Mouse (Mus musculus) embryonic facial prominence, embryonic 11.5 days (tissue): ENCODE measurements at regions not wholly inside any gene's neighbourhood (a gene's known extent, or its start where the extent isn't known, plus 50 kb on each side); places are given as distances from the start of the nearest gene placed in this dataset.

Source experiments
- ATAC-seq: fragments of 200-750 bp; cut with Nextera tagmentation; replicated peaks from 2 replicates; pipeline ENCODE4 v1.8.0; 2017; ENCODE audit warnings: low read depth; ENCODE audit not compliant: insufficient number of reproducible peaks, low FRiP score, low TSS enrichment
- DNase-seq: peaks from one replicate; pipeline ENCODE4 v3.0.0-alpha.2; 2015; ENCODE audit warnings: low spot score
- H3K27ac ChIP-seq: fragments of 300-500 bp; sonication (generic); replicated peaks from 2 replicates; pipeline ENCODE4 v1.5.1; 2014; ENCODE audit warnings: mild to moderate bottlenecking, low read depth, low read length, control low read depth
- H3K27me3 ChIP-seq: fragments of 300-500 bp; sonication (generic); 2 replicates; pipeline ENCODE4 v1.6.1; 2014; ENCODE audit warnings: mild to moderate bottlenecking, low read length, moderate library complexity, mixed read lengths; ENCODE audit not compliant: control insufficient read depth, insufficient read depth
- H3K36me3 ChIP-seq: fragments of 300-500 bp; sonication (generic); replicated peaks from 2 replicates; pipeline ENCODE4 v1.6.1; 2014; ENCODE audit warnings: low read depth, mild to moderate bottlenecking, low read length, moderate library complexity, mixed read lengths; ENCODE audit not compliant: control insufficient read depth, insufficient read depth
- H3K4me1 ChIP-seq: fragments of 300-500 bp; sonication (generic); 2 replicates; pipeline ENCODE4 v1.6.1; 2014; ENCODE audit warnings: low read length, mixed read lengths; ENCODE audit not compliant: control insufficient read depth, insufficient read depth
- H3K4me2 ChIP-seq: fragments of 300-500 bp; sonication (generic); 2 replicates; pipeline ENCODE4 v1.6.1; 2014; ENCODE audit warnings: low read depth, mild to moderate bottlenecking, control low read depth, low read length, moderate library complexity
- H3K4me3 ChIP-seq: fragments of 300-500 bp; sonication (generic); 2 replicates; pipeline ENCODE4 v1.5.1; 2014; ENCODE audit warnings: low read depth, low read length, control low read depth
- H3K9ac ChIP-seq: fragments of 300-500 bp; sonication (generic); replicated peaks from 2 replicates; pipeline ENCODE4 v1.6.1; 2014; ENCODE audit warnings: mild to moderate bottlenecking, control low read depth, low read length
- H3K9me3 ChIP-seq: fragments of 300-500 bp; sonication (generic); replicated peaks from 2 replicates; pipeline ENCODE4 v1.6.1; 2016; ENCODE audit warnings: mild to moderate bottlenecking, low read length, inconsistent platforms, mixed read lengths; ENCODE audit not compliant: control insufficient read depth
- whole genome bisulfite sequencing: fragments of 180-500 bp; shearing (Covaris S2); extraction: QIAGEN DNeasy Blood & Tissue Kit; methylation state at CpG from one replicate; pipeline ENCODE4 v1.1.7; 2014; 5-methylcytosine and 5-hydroxymethylcytosine counted together

GRCm38 (mm10) chr2:174532671-174533363 is 59.9 kb upstream of the Prelid3b start:
- WGBS: 55% methylated on average over 12 of the region's 12 CpGs

GRCm38 (mm10) chr2:174540717-174541116 is 67.8 kb upstream of the Prelid3b start:
- Histone ChIP-seq H3K9ac (no peak overlapping the region), H3K9me3 (no peaks in the 10 kb centered on the region), H3K4me1 (no peaks in the 10 kb centered on the region), H3K4me3 (no peak overlapping the region), H3K4me2 (no peak overlapping the region), H3K36me3 (no peaks in the 10 kb centered on the region), H3K27me3 (no peaks in the 10 kb centered on the region), H3K27ac (no peak overlapping the region)
- DNase-seq (peak; percentile 7), ATAC-seq (no peak; the same call in 1 of the 2 replicates)
- 61% methylated on average over 5 of the region's 5 CpGs for WGBS

More at GRCm38 (mm10) chr2:174532671-174533363, 59.9 kb upstream of the Prelid3b start:
- Histone ChIP-seq H3K27ac (no peak overlapping the region), H3K9ac (no peak overlapping the region), H3K4me2 (no peak overlapping the region), H3K4me1 (no peaks in the 10 kb centered on the region), H3K9me3 (no peaks in the 10 kb centered on the region), H3K27me3 (no peaks in the 10 kb centered on the region), H3K36me3 (no peaks in the 10 kb centered on the region), H3K4me3 (no peak overlapping the region)
- DNase-seq: peak; percentile 43
- peak; percentile 48; the same call in 1 of the 2 replicates for ATAC-seq

- H3K4me1 ChIP-seq: no peaks in the 10 kb centered on the region
- ATAC-seq: no peak
- 81% methylated on average over 3 of the region's 3 CpGs for WGBS
These were observed 74.3 kb upstream of the Prelid3b start for GRCm38 (mm10) chr2:174547207-174547606.

GRCm38 (mm10) chr2:174547701-174548100 is 74.8 kb upstream of the Prelid3b start:
- H3K36me3 ChIP-seq: no peaks in the 10 kb centered on the region
- no peaks in the 10 kb centered on the region for H3K4me1 ChIP-seq
- ATAC-seq (no peak), DNase-seq (no peak)
- H3K9ac ChIP-seq: no peak overlapping the region
- no peak overlapping the region for H3K27ac ChIP-seq
- WGBS: 92% methylated on average over 6 of the region's 6 CpGs
- H3K9me3 ChIP-seq: no peaks in the 10 kb centered on the region
- no peak overlapping the region for H3K4me3 ChIP-seq
- H3K27me3 ChIP-seq: no peaks in the 10 kb centered on the region
- H3K4me2 ChIP-seq: no peak overlapping the region

More at GRCm38 (mm10) chr2:174547207-174547606, 74.3 kb upstream of the Prelid3b start:
- H3K27me3 ChIP-seq: no peaks in the 10 kb centered on the region
- H3K27ac ChIP-seq: no peak overlapping the region
- no peaks in the 10 kb centered on the region for H3K9me3 ChIP-seq
- no peak overlapping the region for H3K4me2 ChIP-seq
- H3K9ac ChIP-seq: no peak overlapping the region
- DNase-seq: no peak
- H3K36me3 ChIP-seq: no peaks in the 10 kb centered on the region
- H3K4me3 ChIP-seq: no peak overlapping the region

GRCm38 (mm10) chr2:174548776-174549175 is 75.9 kb upstream of the Prelid3b start:
- no peak overlapping the region for H3K9ac ChIP-seq
- H3K4me2 ChIP-seq: no peak overlapping the region
- H3K36me3 ChIP-seq: no peaks in the 10 kb centered on the region
- H3K27me3 ChIP-seq: no peaks in the 10 kb centered on the region
- H3K4me3 ChIP-seq: no peak overlapping the region
- 63% methylated on average over 4 of the region's 4 CpGs for WGBS
- H3K4me1 ChIP-seq: no peaks in the 10 kb centered on the region
- DNase-seq: no peak
- ATAC-seq: no peak
- H3K9me3 ChIP-seq: no peaks in the 10 kb centered on the region
- H3K27ac ChIP-seq: no peak overlapping the region

- no peak overlapping the region for H3K4me2 ChIP-seq
- 92% methylated on average over 11 of the region's 11 CpGs for WGBS
- no peak overlapping the region for H3K4me3 ChIP-seq
- no peaks in the 10 kb centered on the region for H3K9me3 ChIP-seq
- H3K9ac ChIP-seq: no peak overlapping the region
- no peaks in the 10 kb centered on the region for H3K4me1 ChIP-seq
- DNase-seq: no peak
- H3K27ac ChIP-seq: no peak overlapping the region
- H3K36me3 ChIP-seq: no peaks in the 10 kb centered on the region
- no peaks in the 10 kb centered on the region for H3K27me3 ChIP-seq
- ATAC-seq: no peak
These were observed 82.9 kb upstream of the Prelid3b start for GRCm38 (mm10) chr2:174555778-174556177.

- 27% methylated on average over 7 of the region's 7 CpGs for WGBS
These were observed 81.4 kb upstream of the Zfp831 start for GRCm38 (mm10) chr2:174561828-174562429.

GRCm38 (mm10) chr2:174563917-174564316 is 79.4 kb upstream of the Zfp831 start:
- no peak overlapping the region for H3K27ac ChIP-seq
- H3K9me3 ChIP-seq: no peaks in the 10 kb centered on the region
- no peaks in the 10 kb centered on the region; the same call in 1 of the 2 replicates for H3K4me1 ChIP-seq
- no peaks in the 10 kb centered on the region for H3K27me3 ChIP-seq
- no peaks in the 10 kb centered on the region for H3K36me3 ChIP-seq
- ATAC-seq: no peak
- no peak overlapping the region for H3K4me3 ChIP-seq
- H3K9ac ChIP-seq: no peak overlapping the region
- 88% methylated on average over 3 of the region's 3 CpGs for WGBS
- no peak overlapping the region for H3K4me2 ChIP-seq
- DNase-seq: no peak

More at GRCm38 (mm10) chr2:174561828-174562429, 81.4 kb upstream of the Zfp831 start:
- Histone ChIP-seq H3K36me3 (no peaks in the 10 kb centered on the region), H3K27ac (no peak overlapping the region), H3K27me3 (no peaks in the 10 kb centered on the region), H3K9me3 (no peaks in the 10 kb centered on the region), H3K4me1 (no peaks in the 10 kb centered on the region; the same call in 1 of the 2 replicates), H3K4me2 (no peak overlapping the region), H3K9ac (no peak overlapping the region), H3K4me3 (no peak overlapping the region)
- DNase-seq (peak; percentile 54), ATAC-seq (no peak)
